Comparison of ENCODE assay signal across 11 mouse cellular contexts in the genomic region with DNA sequence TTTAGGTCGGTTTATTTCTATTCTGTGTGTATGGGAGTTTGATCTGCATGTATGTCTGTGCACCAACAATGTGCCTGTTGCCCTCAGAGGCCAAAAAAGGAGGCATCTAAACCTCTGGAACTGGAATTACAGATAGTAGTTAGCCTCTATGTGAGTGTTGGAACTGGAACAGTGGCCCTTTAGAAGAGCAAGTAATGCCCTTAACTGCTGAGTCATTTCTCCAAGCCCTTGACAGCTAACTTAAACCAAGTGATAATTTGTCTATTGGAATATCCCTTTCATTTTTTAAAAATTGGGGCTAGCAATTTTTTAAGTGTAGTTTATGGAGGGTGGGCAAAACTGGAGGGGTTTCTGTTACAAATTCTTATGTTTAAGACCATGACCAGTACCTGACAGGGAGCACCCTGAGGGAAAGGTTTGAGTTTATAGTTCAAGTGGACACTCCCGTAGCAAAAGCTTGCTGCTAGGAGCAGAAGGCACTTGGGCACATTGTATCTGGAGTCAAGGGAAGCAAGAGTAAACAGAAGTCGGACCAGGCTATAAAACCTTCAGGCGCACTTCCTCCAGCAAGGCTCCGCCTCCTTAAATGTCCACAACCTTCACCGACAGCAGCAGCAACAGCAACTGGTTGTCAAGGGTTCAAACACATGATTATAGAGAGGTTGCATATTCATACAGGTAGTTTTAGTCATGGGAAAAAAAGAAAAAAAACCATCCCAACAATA. TPM values are rescaled to one million over a fixed set of nuclear protein-coding genes. Genes with fewer than 3 reads are reported as not detected.
DNase-seq lines count a peak whose midpoint lies in the region; ATAC-seq lines count a peak whose summit lies in the region.
"Had no signal": no experiment of that assay in that cellular context is flagged by ENCODE, and none has a peak within 500 bp of the region (broad histone marks: within the 10 kb centered on the region; RNA-seq: fewer than 3 reads in every experiment).

No protein-coding gene starts in this region.

- peak overlapping the region; percentile 98 for H3K4me2 ChIP-seq in liver, embryonic 15.5 days

- DNase-seq in cerebellum, adult 9-11 months, result peak; percentile 42
- DNase-seq in cerebellum, adult 18-20 months, result no peak
- peak; percentile 35 for DNase-seq in testis, postnatal 10 days (ENCODE audit: low spot score)
- no peak for DNase-seq in testis, postnatal 14 days (ENCODE audit: low spot score)
- no peak for DNase-seq in embryo, embryonic 9.5 days (ENCODE audit: extremely low spot score)
- DNase-seq in heart, postnatal 10 days, result no peak
- DNase-seq in adrenal gland, adult (ENCODE audit: inconsistent age in 2 of 2, low spot score in 1 of 2), result no peak
- DNase-seq: adrenal gland, postnatal 36 days; kidney, adult 9 months had no signal

- intact Hi-C loops in heart, postnatal 10 days (cut with DNase I), result no loop called here

- H3K4me3 ChIP-seq in liver, embryonic 15.5 days (replicated peaks), result peak overlapping the region; percentile 84

- H3K27me3 ChIP-seq in liver, embryonic 15.5 days, result no peaks in the 10 kb centered on the region
- H3K27me3 ChIP-seq: Patski had no signal

- H3K9ac ChIP-seq in liver, embryonic 15.5 days, result peak overlapping the region; percentile 39

- peaks cover 34% of the 10 kb centered on the region for H3K36me3 ChIP-seq in liver, embryonic 15.5 days (replicated peaks)

- 41% methylated on average over 6 of the region's 6 CpGs for WGBS in liver, embryonic 15.5 days (ENCODE audit: insufficient replicate concordance)

- H3K27ac ChIP-seq in liver, embryonic 15.5 days (replicated peaks), result peak overlapping the region; percentile 94

- no peak for ATAC-seq in liver, embryonic 15.5 days (ENCODE audit: insufficient read depth)
- ATAC-seq: Patski had no signal

- peaks cover 55% of the 10 kb centered on the region for H3K4me1 ChIP-seq in liver, embryonic 15.5 days (replicated peaks)

- H3K9me3 ChIP-seq in liver, embryonic 15.5 days (replicated peaks), result no peaks in the 10 kb centered on the region

RNA-seq across cellular contexts. Expression of a gene that starts 3.1 kb away (rescaled TPM):
- polyA plus RNA-seq in liver, embryonic 15.5 days (2015; fragmentation: Nextera tagmentation; extraction: Ambion mirVana), result 18.9 and 20.1 TPM in 2 replicates
- 1 to 10 TPM; 3.4 to 4.3 TPM for total RNA-seq in heart, postnatal 10 days (2021)

Comparison
In these comparisons a context has a peak if more than half of its experiments do, and no peak if none do; other contexts are left out.
1. DNase-seq: peak in cerebellum, adult 9-11 months (single experiment) and testis, postnatal 10 days (single experiment); none in cerebellum, adult 18-20 months (0 of 2), testis, postnatal 14 days (single experiment), embryo, embryonic 9.5 days (single experiment), heart, postnatal 10 days (0 of 2) and adrenal gland, adult (0 of 2).